Mouse (Mus musculus): ENCODE data around the gene Mroh2a. TPM values are rescaled to one million over a fixed set of nuclear protein-coding genes. Genes with fewer than 3 reads are reported as not detected.

The Mroh2a gene
- polyA plus RNA-seq, 1 experiment, result 0.14 TPM

DNA sequence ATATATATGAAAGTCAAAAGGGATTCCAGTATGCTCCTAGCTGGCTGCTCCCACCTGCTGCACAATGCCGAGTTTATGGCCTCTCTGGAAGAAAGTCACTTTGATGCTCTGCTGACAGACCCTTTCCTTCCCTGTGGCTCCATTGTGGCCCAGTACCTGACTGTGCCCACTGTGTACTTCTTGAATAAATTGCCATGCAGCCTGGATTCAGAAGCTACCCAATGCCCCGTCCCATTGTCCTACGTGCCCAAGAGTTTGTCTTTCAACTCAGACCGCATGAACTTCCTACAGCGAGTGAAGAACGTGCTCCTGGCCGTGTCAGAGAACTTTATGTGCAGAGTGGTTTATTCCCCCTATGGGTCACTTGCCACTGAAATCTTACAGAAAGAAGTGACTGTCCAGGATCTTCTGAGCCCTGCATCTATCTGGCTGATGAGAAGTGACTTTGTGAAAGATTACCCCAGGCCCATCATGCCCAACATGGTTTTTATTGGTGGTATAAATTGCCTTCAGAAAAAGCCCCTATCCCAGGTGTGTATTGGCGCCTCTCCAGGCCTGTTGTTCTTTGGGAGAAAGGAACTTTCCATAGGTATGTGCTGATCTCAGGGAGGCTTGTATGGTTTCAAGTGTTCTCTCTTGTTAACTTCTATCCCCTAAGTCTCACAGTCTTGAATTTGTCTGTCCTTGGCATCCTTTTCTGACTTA is 14.3 kb upstream of the Mroh2a start:
- peak; percentile 2 for DNase-seq (ENCODE audit: low read depth)
- TF ChIP-seq CTCF (IDR thresholded peaks at IDR 0.05; ENCODE audit: borderline replicate concordance, extremely low read depth, insufficient read depth, insufficient read length) (no peak), POLR2A (IDR thresholded peaks at IDR 0.05; ENCODE audit: borderline replicate concordance, extremely low read depth, insufficient read depth, insufficient read length, poor library complexity, severe bottlenecking) (no peak)

GRCm38 (mm10) chr1:88213061-88213460 is 13.7 kb upstream of the Mroh2a start:
- peak; percentile 3 for DNase-seq (ENCODE audit: low read depth)

DNA sequence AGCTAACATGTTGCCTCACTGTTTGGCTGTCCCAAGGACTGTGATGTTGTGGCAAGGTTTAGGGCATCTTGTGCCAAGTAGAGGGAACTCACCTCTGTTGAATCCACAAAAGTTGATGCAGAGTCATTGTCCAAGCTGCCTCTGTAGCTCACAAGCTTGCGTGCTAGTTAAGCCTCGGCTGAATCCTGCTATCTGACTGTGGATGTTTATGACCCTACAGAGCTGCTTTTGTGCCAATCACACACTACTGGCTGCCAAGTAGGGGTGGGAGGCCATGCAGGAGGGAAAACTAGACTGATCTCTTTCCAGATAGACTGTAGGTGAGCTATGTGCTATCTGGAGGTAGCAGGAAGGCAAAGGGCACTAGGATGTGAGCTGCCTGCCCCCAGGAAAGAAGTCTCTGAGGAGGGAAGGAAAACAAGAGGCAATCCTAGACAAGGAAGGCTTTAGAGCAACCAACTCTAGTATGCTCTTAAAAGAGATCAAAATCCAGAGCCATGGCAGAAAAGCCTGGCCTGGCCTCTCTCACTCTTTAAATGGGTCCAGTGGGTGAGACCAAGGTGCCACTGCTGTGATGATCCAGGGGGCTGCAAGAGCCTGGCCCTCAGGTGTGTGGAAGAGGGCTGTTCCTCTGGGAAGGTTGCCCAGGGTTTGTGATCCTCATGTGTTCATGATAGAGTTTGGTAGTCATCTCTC is 12.9 kb upstream of the Mroh2a start:
- no peak for TF ChIP-seq POLR2A (IDR thresholded peaks at IDR 0.05; ENCODE audit: borderline replicate concordance, extremely low read depth, insufficient read depth, insufficient read length, poor library complexity, severe bottlenecking)
- TF ChIP-seq CTCF (IDR thresholded peaks at IDR 0.05; ENCODE audit: borderline replicate concordance, extremely low read depth, insufficient read depth, insufficient read length), result no peak
- DNase-seq (ENCODE audit: low read depth), result peak; percentile 5

More at GRCm38 (mm10) chr1:88213061-88213460, 13.7 kb upstream of the Mroh2a start:
- TF ChIP-seq CTCF (IDR thresholded peaks at IDR 0.05; ENCODE audit: borderline replicate concordance, extremely low read depth, insufficient read depth, insufficient read length) (no peak), POLR2A (IDR thresholded peaks at IDR 0.05; ENCODE audit: borderline replicate concordance, extremely low read depth, insufficient read depth, insufficient read length, poor library complexity, severe bottlenecking) (no peak)

DNA sequence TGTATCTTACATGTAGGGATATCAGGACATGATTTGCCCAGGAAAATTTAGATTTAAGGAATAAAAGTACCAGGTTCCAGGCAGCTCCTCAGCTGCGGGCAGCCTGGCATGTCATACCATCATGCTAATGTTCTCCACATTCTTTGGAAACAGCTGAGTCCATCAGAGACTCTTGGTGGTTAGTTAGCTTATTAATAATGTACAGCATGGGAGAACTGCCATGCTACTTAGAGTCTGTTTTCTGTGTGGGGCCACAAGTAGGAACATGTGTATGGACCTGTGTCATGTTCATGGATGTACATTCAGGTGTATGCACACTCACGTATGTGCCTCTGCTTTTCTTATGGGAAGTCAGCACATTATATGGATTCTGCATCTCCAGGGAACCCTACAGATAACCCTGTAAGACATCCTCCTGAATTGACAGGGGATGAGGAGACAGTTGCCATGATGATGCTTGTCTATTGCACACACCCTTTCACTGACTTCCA is 12.3 kb upstream of the Mroh2a start:
- peak; percentile 2 for DNase-seq (ENCODE audit: low read depth)
- TF ChIP-seq CTCF (IDR thresholded peaks at IDR 0.05; ENCODE audit: borderline replicate concordance, extremely low read depth, insufficient read depth, insufficient read length), result no peak
- no peak for TF ChIP-seq POLR2A (IDR thresholded peaks at IDR 0.05; ENCODE audit: borderline replicate concordance, extremely low read depth, insufficient read depth, insufficient read length, poor library complexity, severe bottlenecking)

DNA sequence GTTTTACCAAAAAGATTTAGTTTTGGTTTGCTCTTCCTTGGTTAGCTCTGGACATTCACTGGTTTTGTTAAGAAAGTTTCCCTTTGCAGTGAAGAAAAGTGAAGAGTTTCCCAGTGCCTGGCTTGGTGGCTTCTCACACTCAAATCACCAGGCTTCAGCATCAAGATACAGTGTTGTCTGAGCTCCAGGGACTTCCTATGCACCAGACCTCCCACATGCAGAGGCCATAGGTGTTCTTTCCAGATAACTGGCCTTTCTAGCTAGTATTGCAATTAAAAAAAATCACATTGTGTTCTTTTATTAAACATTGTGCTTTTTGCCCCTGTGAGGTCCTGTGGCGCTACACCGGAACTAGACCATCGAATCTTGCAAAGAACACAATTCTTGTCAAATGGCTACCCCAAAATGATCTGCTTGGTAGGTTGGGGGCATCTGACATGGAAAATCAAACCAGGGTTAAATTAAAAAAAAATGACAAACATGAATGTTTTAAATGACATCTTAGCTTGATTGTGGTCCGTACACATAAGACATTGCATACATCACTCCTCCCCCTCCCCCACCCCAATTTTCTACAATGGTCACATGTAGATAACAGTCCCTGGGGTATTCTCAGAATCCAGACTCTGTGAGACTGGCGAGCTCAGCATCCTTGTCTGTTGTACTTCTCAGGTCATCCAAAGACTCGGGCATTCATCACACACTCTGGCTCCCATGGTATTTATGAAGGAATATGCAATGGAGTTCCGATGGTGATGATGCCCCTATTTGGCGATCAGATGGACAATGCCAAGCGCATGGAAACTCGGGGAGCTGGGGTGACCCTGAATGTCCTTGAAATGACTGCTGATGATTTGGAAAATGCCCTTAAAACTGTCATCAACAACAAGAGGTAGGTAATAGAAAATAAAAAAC is 11.1 kb upstream of the Mroh2a start:
- TF ChIP-seq CTCF (IDR thresholded peaks at IDR 0.05; ENCODE audit: borderline replicate concordance, extremely low read depth, insufficient read depth, insufficient read length) (no peak), POLR2A (IDR thresholded peaks at IDR 0.05; ENCODE audit: borderline replicate concordance, extremely low read depth, insufficient read depth, insufficient read length, poor library complexity, severe bottlenecking) (no peak)
- DNase-seq (ENCODE audit: low read depth), result peak; percentile 10

- peak; percentile 6 for DNase-seq (ENCODE audit: low read depth)
- no peak for TF ChIP-seq POLR2A (IDR thresholded peaks at IDR 0.05; ENCODE audit: borderline replicate concordance, extremely low read depth, insufficient read depth, insufficient read length, poor library complexity, severe bottlenecking)
- no peak for TF ChIP-seq CTCF (IDR thresholded peaks at IDR 0.05; ENCODE audit: borderline replicate concordance, extremely low read depth, insufficient read depth, insufficient read length)
These were observed 10.2 kb upstream of the Mroh2a start for GRCm38 (mm10) chr1:88216551-88216950.

GRCm38 (mm10) chr1:88217144-88217543 is 9.6 kb upstream of the Mroh2a start:
- peak; percentile 2 for DNase-seq (ENCODE audit: low read depth)
- TF ChIP-seq CTCF (IDR thresholded peaks at IDR 0.05; ENCODE audit: borderline replicate concordance, extremely low read depth, insufficient read depth, insufficient read length) (peak; percentile 14; the same call in 1 of the 2 replicates), POLR2A (IDR thresholded peaks at IDR 0.05; ENCODE audit: borderline replicate concordance, extremely low read depth, insufficient read depth, insufficient read length, poor library complexity, severe bottlenecking) (no peak)

- TF ChIP-seq POLR2A (IDR thresholded peaks at IDR 0.05; ENCODE audit: borderline replicate concordance, extremely low read depth, insufficient read depth, insufficient read length, poor library complexity, severe bottlenecking) (no peak), CTCF (IDR thresholded peaks at IDR 0.05; ENCODE audit: borderline replicate concordance, extremely low read depth, insufficient read depth, insufficient read length) (no peak)
- peak; percentile 1 for DNase-seq (ENCODE audit: low read depth)
These were observed 9.2 kb upstream of the Mroh2a start for GRCm38 (mm10) chr1:88217576-88217975.

DNA sequence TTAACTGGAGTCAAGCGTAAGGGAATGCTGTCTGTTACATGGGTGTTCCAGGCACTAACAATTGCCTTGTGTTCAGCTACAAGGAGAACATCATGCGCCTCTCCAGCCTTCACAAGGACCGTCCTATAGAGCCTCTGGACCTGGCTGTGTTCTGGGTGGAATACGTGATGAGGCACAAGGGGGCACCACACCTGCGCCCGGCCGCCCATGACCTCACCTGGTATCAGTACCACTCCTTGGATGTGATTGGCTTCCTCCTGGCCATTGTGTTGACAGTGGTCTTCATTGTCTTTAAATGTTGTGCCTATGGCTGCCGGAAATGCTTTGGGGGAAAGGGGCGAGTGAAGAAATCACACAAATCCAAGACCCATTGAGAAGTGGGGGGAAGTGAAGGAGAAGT is 8.7 kb upstream of the Mroh2a start:
- TF ChIP-seq CTCF (IDR thresholded peaks at IDR 0.05; ENCODE audit: borderline replicate concordance, extremely low read depth, insufficient read depth, insufficient read length) (no peak), POLR2A (IDR thresholded peaks at IDR 0.05; ENCODE audit: borderline replicate concordance, extremely low read depth, insufficient read depth, insufficient read length, poor library complexity, severe bottlenecking) (no peak)
- peak; percentile 1 for DNase-seq (ENCODE audit: low read depth)

- TF ChIP-seq CTCF (IDR thresholded peaks at IDR 0.05; ENCODE audit: borderline replicate concordance, extremely low read depth, insufficient read depth, insufficient read length) (no peak), POLR2A (IDR thresholded peaks at IDR 0.05; ENCODE audit: borderline replicate concordance, extremely low read depth, insufficient read depth, insufficient read length, poor library complexity, severe bottlenecking) (no peak)
- no peak for DNase-seq (ENCODE audit: low read depth)
These were observed 8.2 kb upstream of the Mroh2a start for GRCm38 (mm10) chr1:88218591-88218990.

DNA sequence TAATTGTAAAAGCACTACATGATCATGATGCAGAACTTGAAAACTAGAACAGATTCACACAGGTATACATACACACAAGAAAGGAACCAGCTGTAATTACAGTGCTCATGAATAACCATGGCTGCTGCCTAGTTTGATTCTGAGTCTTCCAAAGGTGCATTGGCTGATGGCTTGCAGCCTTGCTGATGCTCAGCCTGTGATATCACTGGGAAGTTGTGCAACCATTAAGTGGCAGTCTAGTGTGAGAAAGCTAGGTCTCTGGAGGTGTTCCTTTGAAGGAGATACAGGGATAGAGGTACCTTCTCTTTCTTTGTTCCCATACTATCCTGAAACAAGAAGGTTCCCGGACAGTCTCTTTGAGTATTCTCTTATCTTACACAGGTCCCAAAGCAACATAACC is 7.7 kb upstream of the Mroh2a start:
- TF ChIP-seq CTCF (IDR thresholded peaks at IDR 0.05; ENCODE audit: borderline replicate concordance, extremely low read depth, insufficient read depth, insufficient read length), result no peak
- TF ChIP-seq POLR2A (IDR thresholded peaks at IDR 0.05; ENCODE audit: borderline replicate concordance, extremely low read depth, insufficient read depth, insufficient read length, poor library complexity, severe bottlenecking), result no peak
- DNase-seq (ENCODE audit: low read depth), result no peak

Measured in brain, embryonic 14.5 days (tissue).